Mouse (Mus musculus): ENCODE measurements at regions not wholly inside any gene's neighbourhood (a gene's known extent, or its start where the extent isn't known, plus 50 kb on each side); places are given as distances from the start of the nearest gene placed in this dataset.

DNA sequence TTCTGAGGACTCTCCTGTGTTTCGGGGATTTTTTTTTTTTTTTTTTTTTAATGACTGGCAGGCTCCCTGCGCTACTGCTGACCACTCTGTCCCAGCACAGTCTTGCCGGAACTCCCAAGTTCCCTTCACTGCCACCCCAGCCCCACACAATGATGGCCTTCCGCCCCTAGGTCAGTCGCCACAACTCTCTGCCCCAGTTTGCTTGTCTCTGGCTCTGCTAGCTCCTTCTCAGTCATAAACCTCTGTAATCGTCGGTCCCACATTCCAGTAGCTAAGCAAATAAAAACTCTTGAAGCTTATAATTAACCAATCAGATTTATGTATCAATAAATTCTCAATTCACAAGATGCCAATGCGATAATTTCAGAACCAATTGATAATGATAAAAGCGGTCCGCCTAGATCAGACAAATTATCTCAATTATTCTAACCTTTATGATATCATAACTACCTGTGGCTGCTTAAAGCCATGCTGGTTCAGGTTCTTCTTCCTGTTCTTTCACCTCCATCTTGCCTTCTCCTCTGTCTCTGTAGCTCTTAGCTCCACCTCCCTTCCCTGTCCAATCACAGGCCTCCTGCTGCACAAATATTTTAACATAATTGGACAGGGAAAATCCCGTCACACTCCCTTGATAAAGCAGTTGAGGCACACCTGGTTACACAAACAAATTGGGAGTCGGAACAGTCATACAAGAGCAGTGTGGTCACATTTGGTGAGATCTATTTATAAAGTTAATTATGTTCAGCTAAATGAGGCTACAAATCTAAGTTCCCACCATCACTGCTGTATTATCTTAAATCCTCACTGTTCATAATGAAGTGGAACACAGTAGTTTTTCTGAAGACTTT, 135.2 kb upstream of the Tars start:
- no peak for ATAC-seq (ENCODE audit: low FRiP score)
- Histone ChIP-seq H3K27ac (no peak overlapping the region), H3K27me3 (no peaks in the 10 kb centered on the region), H3K36me3 (no peaks in the 10 kb centered on the region), H3K4me1 (no peaks in the 10 kb centered on the region), H3K9ac (no peak overlapping the region), H3K4me3 (no peak overlapping the region), H3K9me3 (replicated peaks) (no peaks in the 10 kb centered on the region), H3K4me2 (replicated peaks) (no peak overlapping the region)
- 92% methylated on average over 12 of the region's 12 CpGs for WGBS

DNA sequence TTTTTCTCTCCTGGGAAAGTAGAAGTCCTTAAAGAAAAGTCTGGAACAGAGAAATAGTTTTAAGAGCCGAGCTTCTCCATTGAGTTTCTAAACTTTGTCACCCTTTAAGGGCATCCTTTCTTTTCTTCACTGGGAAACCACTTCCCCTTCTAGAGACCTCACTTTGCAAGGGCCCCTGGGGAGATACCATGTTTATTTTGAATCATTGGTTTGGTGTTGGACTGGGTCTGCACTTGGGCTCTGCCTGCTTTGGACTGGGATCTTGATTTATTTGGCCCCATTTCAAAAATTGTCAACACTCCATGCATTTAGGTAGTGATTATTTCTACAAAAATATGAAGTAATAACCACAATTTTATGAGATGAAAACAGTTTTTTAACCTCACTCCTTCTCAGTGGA, 134.2 kb upstream of the Tars start:
- H3K4me1 ChIP-seq = no peaks in the 10 kb centered on the region
- H3K4me2 ChIP-seq (replicated peaks) = no peak overlapping the region
- no peak overlapping the region for H3K4me3 ChIP-seq
- H3K9ac ChIP-seq = no peak overlapping the region
- no peaks in the 10 kb centered on the region for H3K36me3 ChIP-seq
- H3K9me3 ChIP-seq (replicated peaks) = no peaks in the 10 kb centered on the region
- no peak overlapping the region for H3K27ac ChIP-seq
- no peak for ATAC-seq (ENCODE audit: low FRiP score)
- WGBS = 83% methylated on average over 1 of the region's 1 CpGs
- H3K27me3 ChIP-seq = no peaks in the 10 kb centered on the region

DNA sequence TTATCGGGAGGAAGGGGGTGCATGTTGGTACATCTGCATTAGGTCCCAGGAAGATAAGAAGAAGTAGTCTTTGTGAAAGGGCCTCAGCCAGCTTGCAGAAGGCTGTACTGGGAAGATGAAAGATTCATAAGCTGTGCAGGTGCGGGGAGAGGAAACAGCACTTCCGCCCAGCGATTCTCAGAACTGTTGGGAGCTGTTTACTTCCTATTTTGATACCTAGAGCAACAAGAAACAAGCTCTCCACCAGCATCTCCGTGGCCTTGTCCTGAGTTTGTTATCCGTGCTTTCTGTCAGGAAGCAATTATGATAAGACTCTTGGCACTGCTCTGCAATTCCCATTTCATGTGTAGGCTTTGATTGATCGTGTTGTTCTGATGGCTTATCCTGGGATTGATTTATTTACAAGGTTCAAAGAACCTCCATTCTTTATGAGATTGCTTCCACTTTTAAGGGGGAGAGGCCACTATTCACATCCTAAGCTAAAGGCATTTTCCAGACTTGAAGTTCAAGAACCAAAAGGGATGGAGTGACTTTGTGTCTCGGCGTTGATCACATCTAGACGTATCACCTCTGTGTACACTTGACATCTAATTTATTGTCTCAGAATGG, 133.6 kb upstream of the Tars start:
- Histone ChIP-seq H3K27ac (no peak overlapping the region), H3K36me3 (no peaks in the 10 kb centered on the region), H3K4me3 (no peak overlapping the region), H3K9ac (no peak overlapping the region), H3K27me3 (no peaks in the 10 kb centered on the region), H3K4me2 (replicated peaks) (no peak overlapping the region), H3K4me1 (no peaks in the 10 kb centered on the region), H3K9me3 (replicated peaks) (no peaks in the 10 kb centered on the region)
- no peak for ATAC-seq (ENCODE audit: low FRiP score)
- 87% methylated on average over 10 of the region's 10 CpGs for WGBS

DNA sequence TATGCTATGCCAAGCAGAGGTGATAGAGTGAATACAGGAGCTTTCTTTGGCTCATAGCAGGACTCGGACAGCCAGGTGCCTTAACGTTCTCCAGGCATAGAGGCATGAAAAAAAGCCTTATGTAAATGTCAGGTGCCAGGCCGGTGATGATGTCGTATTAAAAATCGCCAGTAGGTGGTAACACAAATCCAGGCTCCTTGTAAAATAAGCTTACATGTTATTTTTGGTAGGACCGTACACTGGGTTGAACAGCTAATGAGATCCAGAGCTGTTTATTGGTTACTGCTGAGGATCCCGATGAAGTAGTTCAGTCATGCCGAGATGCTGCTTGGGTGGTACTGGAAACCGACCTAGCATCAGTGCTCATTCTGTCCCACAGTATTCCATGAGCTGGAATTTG, 133.1 kb upstream of the Tars start:
- Histone ChIP-seq H3K4me3 (no peak overlapping the region), H3K9ac (no peak overlapping the region), H3K36me3 (no peaks in the 10 kb centered on the region), H3K9me3 (replicated peaks) (no peaks in the 10 kb centered on the region), H3K4me2 (replicated peaks) (no peak overlapping the region), H3K27me3 (no peaks in the 10 kb centered on the region), H3K27ac (no peak overlapping the region), H3K4me1 (no peaks in the 10 kb centered on the region)
- WGBS = 72% methylated on average over 9 of the region's 9 CpGs
- ATAC-seq (ENCODE audit: low FRiP score) = no peak

DNA sequence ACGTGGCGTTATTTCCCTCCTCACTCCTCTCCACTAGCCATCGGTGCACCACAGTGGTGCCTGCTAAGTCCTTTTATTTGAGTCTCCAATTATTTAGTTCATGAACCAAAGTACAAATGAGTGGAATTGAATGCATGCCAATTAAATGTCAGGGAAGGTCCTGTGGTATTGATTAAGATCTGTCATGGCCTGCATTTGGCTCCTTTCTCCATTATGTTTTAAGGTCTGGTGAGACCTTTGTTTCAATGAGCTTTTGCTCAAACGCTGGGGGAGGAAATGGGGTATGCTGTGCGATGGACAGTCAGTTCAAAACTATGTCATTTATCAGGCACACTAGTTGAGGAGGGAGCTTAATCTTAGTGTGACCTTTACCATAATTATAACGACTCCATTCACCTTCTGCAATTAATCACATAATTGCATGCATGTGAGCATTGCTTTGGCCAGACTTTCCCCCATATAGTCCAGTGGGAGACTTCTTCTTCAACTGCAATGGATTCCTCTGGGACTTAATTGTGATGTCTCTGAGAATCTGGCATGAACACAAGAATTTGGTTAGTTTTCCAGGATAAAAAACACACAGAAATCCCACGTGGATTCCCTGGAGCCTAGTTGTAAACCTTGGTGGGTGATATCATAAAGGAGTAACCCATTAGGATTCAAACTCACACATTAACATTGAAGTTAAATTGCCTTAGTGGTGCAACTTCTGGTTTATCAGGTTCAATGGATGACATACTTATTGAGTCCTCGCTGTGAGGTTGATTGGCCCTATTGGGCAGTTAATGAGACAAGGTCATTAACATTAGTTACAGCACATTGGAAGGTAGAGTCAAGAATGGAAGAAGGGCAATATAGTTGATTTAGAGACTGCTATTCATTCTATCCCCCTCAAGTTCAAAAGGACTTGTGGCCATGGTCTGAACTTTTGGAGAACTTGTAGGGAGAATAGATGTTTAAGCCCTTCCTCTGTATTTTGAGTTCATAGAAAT, 130.7 kb upstream of the Tars start:
- no peaks in the 10 kb centered on the region for H3K36me3 ChIP-seq
- H3K27ac ChIP-seq = no peak overlapping the region
- WGBS = 61% methylated on average over 8 of the region's 8 CpGs
- H3K9me3 ChIP-seq (replicated peaks) = no peaks in the 10 kb centered on the region
- no peaks in the 10 kb centered on the region for H3K27me3 ChIP-seq
- no peak overlapping the region for H3K4me3 ChIP-seq
- no peak overlapping the region for H3K9ac ChIP-seq
- H3K4me2 ChIP-seq (replicated peaks) = no peak overlapping the region
- no peaks in the 10 kb centered on the region for H3K4me1 ChIP-seq
- no peak for ATAC-seq (ENCODE audit: low FRiP score)

DNA sequence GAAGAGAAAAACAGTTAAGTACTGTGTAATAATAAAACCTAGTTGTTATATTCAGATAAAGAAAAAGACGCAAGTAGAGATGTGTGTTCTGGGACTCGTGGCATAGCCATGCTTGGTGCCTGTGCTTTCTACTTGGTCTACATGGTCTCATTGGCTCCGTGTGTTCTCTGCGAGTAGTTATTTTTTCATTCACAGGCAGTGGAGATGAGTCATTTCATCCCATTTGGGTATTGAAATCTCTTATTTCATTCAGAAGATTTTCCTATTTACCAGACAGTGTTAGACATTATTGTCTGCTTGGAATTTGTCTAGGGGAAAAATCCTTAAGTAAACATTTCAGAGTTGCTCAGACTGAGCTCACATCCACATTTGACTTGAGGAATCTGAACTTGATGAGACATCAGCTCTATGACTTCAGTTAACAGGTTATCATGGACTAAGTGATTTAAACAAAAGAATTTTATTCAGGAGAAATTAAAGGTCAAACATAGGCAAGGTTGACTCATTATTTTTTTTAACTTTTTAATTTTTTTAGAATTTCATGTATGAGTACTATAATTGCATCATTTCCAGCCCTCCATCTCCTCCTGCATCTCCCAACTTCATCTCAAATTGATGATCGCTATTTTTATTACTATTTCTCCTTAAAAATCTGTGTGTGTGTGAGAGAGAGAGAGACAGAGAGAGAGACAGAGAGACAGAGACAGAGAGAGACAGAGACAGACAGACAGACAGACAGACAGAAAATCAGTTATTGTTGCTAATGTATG, 125.1 kb upstream of the Tars start:
- H3K36me3 ChIP-seq = no peaks in the 10 kb centered on the region
- no peak overlapping the region for H3K4me3 ChIP-seq
- H3K9me3 ChIP-seq (replicated peaks) = no peaks in the 10 kb centered on the region
- no peak overlapping the region for H3K9ac ChIP-seq
- H3K4me1 ChIP-seq = no peaks in the 10 kb centered on the region
- H3K27me3 ChIP-seq = no peaks in the 10 kb centered on the region
- H3K4me2 ChIP-seq (replicated peaks) = no peak overlapping the region
- no peak for ATAC-seq (ENCODE audit: low FRiP score)
- 88% methylated on average over 5 of the region's 5 CpGs for WGBS
- H3K27ac ChIP-seq = no peak overlapping the region

DNA sequence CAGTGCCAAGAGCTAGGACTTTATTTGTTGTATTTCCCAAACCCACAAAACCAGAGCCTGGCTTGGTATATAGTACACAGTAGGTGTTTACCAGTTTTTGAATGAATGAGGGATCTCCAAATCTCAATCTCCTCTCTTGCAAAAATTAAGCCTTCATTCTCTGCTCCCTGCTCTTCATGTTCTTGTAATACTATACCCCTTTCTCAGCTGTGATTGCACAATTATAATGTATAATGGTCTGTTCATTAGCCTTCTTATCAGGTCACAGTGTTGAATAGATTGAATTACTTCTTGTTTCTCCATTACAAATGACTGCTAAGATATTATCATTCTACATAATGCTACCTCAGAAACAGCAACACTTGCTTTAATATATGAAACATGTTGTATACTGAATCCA, 119.1 kb upstream of the Tars start:
- Histone ChIP-seq H3K9me3 (replicated peaks) (no peaks in the 10 kb centered on the region), H3K4me2 (replicated peaks) (no peak overlapping the region), H3K27me3 (no peaks in the 10 kb centered on the region), H3K4me1 (no peaks in the 10 kb centered on the region), H3K36me3 (no peaks in the 10 kb centered on the region), H3K27ac (no peak overlapping the region), H3K4me3 (no peak overlapping the region), H3K9ac (no peak overlapping the region)
- no peak for ATAC-seq (ENCODE audit: low FRiP score)

DNA sequence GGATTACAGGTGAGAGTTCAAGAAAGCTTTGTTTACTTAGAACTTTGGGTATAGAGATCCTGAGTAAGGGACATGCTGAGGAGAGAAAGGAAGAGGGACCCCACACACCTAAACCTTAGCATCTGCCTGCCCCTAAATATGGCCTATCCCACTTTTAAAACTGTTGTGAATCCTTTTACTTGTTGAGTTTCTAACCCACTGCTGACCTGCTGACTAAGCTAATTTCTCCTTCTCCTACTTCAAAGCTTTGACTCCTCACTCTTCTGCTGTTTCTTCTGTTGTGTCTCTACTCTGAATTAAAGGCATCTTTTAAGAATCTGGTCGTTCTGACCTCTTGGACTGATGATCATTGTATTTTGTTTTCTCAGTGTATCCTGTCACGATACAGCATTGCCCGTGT, 118.4 kb upstream of the Tars start:
- no peaks in the 10 kb centered on the region for H3K27me3 ChIP-seq
- H3K4me1 ChIP-seq = no peaks in the 10 kb centered on the region
- ATAC-seq (ENCODE audit: low FRiP score) = no peak
- no peak overlapping the region for H3K9ac ChIP-seq
- no peak overlapping the region for H3K4me3 ChIP-seq
- H3K36me3 ChIP-seq = no peaks in the 10 kb centered on the region
- no peak overlapping the region for H3K27ac ChIP-seq
- H3K4me2 ChIP-seq (replicated peaks) = no peak overlapping the region
- no peaks in the 10 kb centered on the region for H3K9me3 ChIP-seq (replicated peaks)
- WGBS = 75% methylated on average over 3 of the region's 3 CpGs

DNA sequence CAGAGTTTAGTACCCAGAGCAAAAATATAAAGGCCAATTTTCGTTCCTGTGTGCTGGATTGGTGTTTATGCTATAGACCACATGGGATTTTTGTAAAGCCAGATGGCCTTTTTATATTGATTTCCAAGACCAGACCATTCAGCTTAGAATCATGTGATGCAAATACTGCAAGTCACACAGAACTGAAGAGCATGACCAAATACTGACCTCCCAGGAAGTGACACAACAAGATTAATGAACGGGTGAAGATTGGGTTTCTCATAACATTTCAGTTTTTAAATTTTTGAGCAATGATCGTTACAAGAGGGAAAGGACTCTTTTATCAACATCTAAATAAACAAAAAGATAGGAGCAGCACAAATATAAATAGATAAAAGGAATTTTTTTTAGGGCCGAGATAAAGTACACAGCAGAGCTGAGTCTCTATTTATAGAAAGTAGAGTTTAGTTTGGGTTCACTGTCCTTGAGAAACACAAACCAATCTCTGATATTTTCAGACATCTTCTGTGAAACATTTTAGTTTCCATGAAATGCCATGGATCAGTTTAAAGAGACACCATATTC, 105.7 kb upstream of the Tars start:
- 77% methylated on average over 4 of the region's 4 CpGs for WGBS
- H3K36me3 ChIP-seq = no peaks in the 10 kb centered on the region
- no peak for ATAC-seq (ENCODE audit: low FRiP score)
- no peaks in the 10 kb centered on the region for H3K9me3 ChIP-seq (replicated peaks)
- H3K27me3 ChIP-seq = no peaks in the 10 kb centered on the region
- H3K4me1 ChIP-seq = no peaks in the 10 kb centered on the region
- no peak overlapping the region for H3K9ac ChIP-seq
- H3K4me3 ChIP-seq = no peak overlapping the region
- no peak overlapping the region for H3K4me2 ChIP-seq (replicated peaks)
- H3K27ac ChIP-seq = no peak overlapping the region

DNA sequence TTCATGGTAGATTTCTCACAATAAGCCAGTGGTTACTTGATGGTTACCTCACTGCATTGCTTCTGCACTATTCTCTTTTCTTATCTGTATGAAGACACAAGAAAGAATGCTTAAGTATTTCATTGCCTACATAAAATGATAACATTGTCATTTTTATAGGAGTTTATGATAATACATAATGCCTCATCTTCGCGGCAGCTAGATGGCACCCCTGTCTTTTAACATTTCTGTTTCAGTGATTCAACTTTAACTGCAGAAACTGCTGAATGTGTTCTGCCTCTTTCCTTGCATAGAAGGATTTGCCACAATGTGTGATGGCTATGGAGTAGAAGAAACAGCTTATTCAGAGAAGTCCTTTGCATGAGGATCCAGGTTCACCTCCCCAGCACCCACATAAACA, 97.0 kb upstream of the Tars start:
- 90% methylated on average over 2 of the region's 2 CpGs for WGBS
- no peak for ATAC-seq (ENCODE audit: low FRiP score)
- H3K27me3 ChIP-seq = no peaks in the 10 kb centered on the region
- H3K36me3 ChIP-seq = no peaks in the 10 kb centered on the region
- H3K9me3 ChIP-seq (replicated peaks) = no peaks in the 10 kb centered on the region
- H3K4me1 ChIP-seq = no peaks in the 10 kb centered on the region
- H3K27ac ChIP-seq = no peak overlapping the region
- no peak overlapping the region for H3K4me3 ChIP-seq
- no peak overlapping the region for H3K9ac ChIP-seq
- no peak overlapping the region for H3K4me2 ChIP-seq (replicated peaks)

DNA sequence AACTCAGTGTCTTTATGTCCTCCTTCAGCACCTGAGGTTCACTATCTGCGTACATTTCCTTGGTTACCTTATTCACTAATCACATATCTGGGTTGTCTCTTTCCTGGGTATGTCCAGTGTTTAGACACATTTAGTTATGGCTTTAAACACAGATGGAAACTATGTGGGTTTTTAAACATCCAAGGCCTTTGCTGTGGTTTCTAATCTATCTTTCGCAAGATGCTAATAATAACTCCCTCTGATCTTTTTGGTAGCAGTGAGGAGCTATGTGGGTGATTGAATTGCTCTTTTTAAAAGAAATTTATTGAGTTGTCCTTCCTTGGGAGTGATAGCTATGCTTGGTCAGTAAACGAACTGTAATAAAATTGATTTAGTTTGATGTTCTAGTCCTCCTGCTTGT, 89.7 kb upstream of the Tars start:
- ATAC-seq (ENCODE audit: low FRiP score) = no peak
- H3K9ac ChIP-seq = no peak overlapping the region
- 89% methylated on average over 3 of the region's 3 CpGs for WGBS
- H3K4me1 ChIP-seq = no peaks in the 10 kb centered on the region
- H3K27me3 ChIP-seq = no peaks in the 10 kb centered on the region
- H3K27ac ChIP-seq = no peak overlapping the region
- H3K4me2 ChIP-seq (replicated peaks) = no peak overlapping the region
- no peaks in the 10 kb centered on the region for H3K36me3 ChIP-seq
- no peaks in the 10 kb centered on the region for H3K9me3 ChIP-seq (replicated peaks)
- H3K4me3 ChIP-seq = no peak overlapping the region

Measured in hindbrain, embryonic 12.5 days (tissue).